Mouse (Mus musculus) adrenal gland, postnatal 4 days (tissue): ENCODE data around the gene Gm8297. TPM values are rescaled to one million over a fixed set of nuclear protein-coding genes. Genes with fewer than 3 reads are reported as not detected.
"Not testable (repeated sequence)": the region's sequence is repeated elsewhere in the genome, so short reads cannot be mapped to it uniquely, and the experiment has no call there.

ENCODE experiments used
- DNase-seq, 2 experiments: peaks; one replicate each; pipeline ENCODE4 v3.0.0; 2021 to 2022; ENCODE audit warnings: low spot score in 2 of 2, mixed read lengths in 2 of 2
- long read RNA-seq, 2 experiments: library from polyadenylated mRNA; stranded (forward); transcript quantifications; one replicate each; pipeline ENCODE4 v2.0.0; 2021
- total RNA-seq, 2 experiments: library from RNA; stranded (reverse); gene quantifications; 2 replicates each; pipeline ENCODE4 v1.2.3; 2021

Gm8297 gene
- not detected for total RNA-seq
- long read RNA-seq, experiment 1 = 0 reads
- long read RNA-seq, experiment 2 = 0 reads

DNA sequence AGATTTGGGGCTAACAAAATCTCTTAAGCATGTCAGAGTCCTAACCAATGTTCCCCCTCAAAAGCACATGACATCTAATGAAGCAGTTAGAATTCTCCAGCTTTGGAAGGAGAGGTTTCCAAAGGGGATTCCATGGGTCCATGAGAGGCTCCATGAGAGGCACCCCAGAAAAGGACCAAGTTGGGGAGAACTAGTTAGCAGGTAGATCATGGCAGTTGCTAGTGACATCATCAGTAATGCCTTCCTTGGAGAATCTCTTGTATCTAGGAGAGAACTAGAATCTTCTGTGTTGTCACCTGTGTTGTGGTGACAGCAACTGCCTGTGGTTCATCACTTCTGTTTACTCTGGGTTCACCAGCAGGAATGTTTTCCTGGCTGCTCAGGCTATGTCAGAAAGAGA, at the start of gene Gm8297:
TSS of gene Gm8297 (plus strand) at position 301 of the 400 bp plus-strand sequence.
- DNase-seq = not testable (repeated sequence)

DNA sequence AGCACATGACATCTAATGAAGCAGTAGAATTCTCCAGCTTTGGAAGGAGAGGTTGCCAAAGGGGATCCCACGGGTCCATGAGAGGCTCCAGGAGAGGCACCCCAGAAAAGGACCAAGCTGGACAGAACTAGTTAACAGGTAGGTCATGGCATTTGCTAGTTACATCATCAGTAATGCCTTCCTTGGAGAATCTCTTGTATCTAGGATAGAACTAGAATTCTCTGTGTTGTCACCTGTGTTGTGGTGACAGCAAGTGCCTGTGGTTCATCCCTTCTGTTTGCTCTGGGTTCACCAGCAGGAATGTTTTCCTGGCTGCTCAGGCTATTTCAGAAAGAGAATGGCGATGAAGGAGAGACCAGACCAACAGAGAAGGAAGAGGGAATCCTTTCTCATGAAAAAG, 31.9 kb downstream of the Gm8297 start, which contains the start of gene Gm3298:
TSS of gene Gm3298 (plus strand) at position 301 of the 400 bp plus-strand sequence.
- DNase-seq = not testable (repeated sequence)

Other genes starting within 250 kb of the Gm8297 start
- gene Gm9602, start 207.6 kb upstream of the Gm8297 start, total RNA-seq = not detected
- gene Gm3269, start 145.8 kb upstream of the Gm8297 start, total RNA-seq = not detected
- 1 to 10 TPM in 1 of 2 experiments, under 1 TPM in 1; 0.81 to 2.7 TPM for gene Gm3264, start 128.4 kb upstream of the Gm8297 start, total RNA-seq
- not detected for gene Gm3278, start 91.5 kb upstream of the Gm8297 start, total RNA-seq
- gene Gm3298, start 32.0 kb downstream of the Gm8297 start, total RNA-seq = not detected
- not detected for gene 4930555G01Rik, start 66.7 kb downstream of the Gm8297 start, total RNA-seq
- gene Gm8281, start 87.1 kb downstream of the Gm8297 start, total RNA-seq = under 1 TPM; 0.45 to 0.68 TPM
- gene Gm8279, start 147.6 kb downstream of the Gm8297 start, total RNA-seq = not detected
- not detected for gene Gm3317, start 180.6 kb downstream of the Gm8297 start, total RNA-seq
- not detected for gene Gm8271, start 201.9 kb downstream of the Gm8297 start, total RNA-seq